In genomic region chr15:67495001-67495658, GRCm38 (mm10) we compare ENCODE assay signal across 28 mouse cellular contexts.
DNase-seq lines count a peak whose midpoint lies in the region; ATAC-seq and TF ChIP-seq lines count a peak whose summit lies in the region.
"Had no signal": no experiment of that assay in that cellular context is flagged by ENCODE, and none has a peak within 500 bp of the region (broad histone marks: within the 10 kb centered on the region; RNA-seq: fewer than 3 reads in every experiment).

No protein-coding gene starts in this region.

- H3K4me3 ChIP-seq in forebrain, embryonic 15.5 days = no peak overlapping the region
- no peak overlapping the region for H3K4me3 ChIP-seq in forebrain, embryonic 10.5 days
- no peak overlapping the region for H3K4me3 ChIP-seq in forebrain, embryonic 16.5 days (replicated peaks; ENCODE audit: low read length)
- H3K4me3 ChIP-seq in midbrain, postnatal 0 days (ENCODE audit: low read depth, low read length) = no peak overlapping the region
- no peak overlapping the region for H3K4me3 ChIP-seq in kidney, embryonic 14.5 days (ENCODE audit: low read length)
- H3K4me3 ChIP-seq: heart, embryonic 13.5 days; hindbrain, embryonic 10.5 days; intestine, embryonic 15.5 days; liver, embryonic 13.5 days; neural tube, embryonic 13.5 days had no signal

- no peak overlapping the region for H3K9ac ChIP-seq in forebrain, embryonic 15.5 days (replicated peaks)
- no peak overlapping the region for H3K9ac ChIP-seq in forebrain, embryonic 16.5 days (replicated peaks; ENCODE audit: low read depth, low read length)
- H3K9ac ChIP-seq in midbrain, postnatal 0 days (replicated peaks; ENCODE audit: low read length, poor library complexity, severe bottlenecking) = no peak overlapping the region
- no peak overlapping the region for H3K9ac ChIP-seq in kidney, embryonic 14.5 days (ENCODE audit: low read depth, low read length)
- H3K9ac ChIP-seq: heart, embryonic 13.5 days; intestine, embryonic 15.5 days; liver, embryonic 13.5 days; neural tube, embryonic 13.5 days had no signal

- 76% methylated on average over 7 of the region's 7 CpGs for WGBS in forebrain, embryonic 15.5 days
- WGBS in forebrain, embryonic 10.5 days = 91% methylated on average over 7 of the region's 7 CpGs
- WGBS in forebrain, embryonic 16.5 days = 77% methylated on average over 7 of the region's 7 CpGs
- WGBS in midbrain, postnatal 0 days = 27% methylated on average over 7 of the region's 7 CpGs
- WGBS in kidney, embryonic 14.5 days = 88% methylated on average over 7 of the region's 7 CpGs

- no peaks in the 10 kb centered on the region for H3K9me3 ChIP-seq in forebrain, embryonic 15.5 days
- no peaks in the 10 kb centered on the region for H3K9me3 ChIP-seq in forebrain, embryonic 10.5 days
- H3K9me3 ChIP-seq in forebrain, embryonic 16.5 days (ENCODE audit: control insufficient read depth, low read length) = no peaks in the 10 kb centered on the region
- no peaks in the 10 kb centered on the region for H3K9me3 ChIP-seq in midbrain, postnatal 0 days (ENCODE audit: low read length)
- no peaks in the 10 kb centered on the region for H3K9me3 ChIP-seq in kidney, embryonic 14.5 days (ENCODE audit: control insufficient read depth, low read length)
- H3K9me3 ChIP-seq: heart, embryonic 13.5 days; hindbrain, embryonic 10.5 days; intestine, embryonic 15.5 days; liver, embryonic 13.5 days; neural tube, embryonic 13.5 days had no signal

- TF ChIP-seq CTCF in midbrain, postnatal 0 days (IDR thresholded peaks at IDR 0.05) = no peak

- no peaks in the 10 kb centered on the region for H3K27me3 ChIP-seq in forebrain, embryonic 15.5 days
- no peaks in the 10 kb centered on the region for H3K27me3 ChIP-seq in forebrain, embryonic 10.5 days (ENCODE audit: poor library complexity, severe bottlenecking)
- H3K27me3 ChIP-seq in forebrain, embryonic 16.5 days (replicated peaks; ENCODE audit: control insufficient read depth, insufficient read depth, low read length) = no peaks in the 10 kb centered on the region
- H3K27me3 ChIP-seq in midbrain, postnatal 0 days (ENCODE audit: insufficient read depth, low read length) = no peaks in the 10 kb centered on the region
- H3K27me3 ChIP-seq in kidney, embryonic 14.5 days (ENCODE audit: control insufficient read depth, insufficient read depth, low read length) = no peaks in the 10 kb centered on the region
- H3K27me3 ChIP-seq: heart, embryonic 13.5 days; intestine, embryonic 15.5 days; liver, embryonic 13.5 days; neural tube, embryonic 13.5 days had no signal

- H3K27ac ChIP-seq in forebrain, embryonic 15.5 days (replicated peaks) = no peak overlapping the region
- no peak overlapping the region for H3K27ac ChIP-seq in forebrain, embryonic 10.5 days
- H3K27ac ChIP-seq in forebrain, embryonic 16.5 days (ENCODE audit: low read length) = no peak overlapping the region
- no peak overlapping the region; the same call in 1 of the 2 replicates for H3K27ac ChIP-seq in midbrain, postnatal 0 days (ENCODE audit: low read depth, low read length)
- no peak overlapping the region for H3K27ac ChIP-seq in kidney, embryonic 14.5 days (ENCODE audit: low read depth, low read length)
- H3K27ac ChIP-seq: heart, embryonic 13.5 days; hindbrain, embryonic 10.5 days; intestine, embryonic 15.5 days; kidney, postnatal 0 days; liver, embryonic 13.5 days; neural tube, embryonic 13.5 days had no signal

- H3K4me1 ChIP-seq in forebrain, embryonic 15.5 days = no peaks in the 10 kb centered on the region
- H3K4me1 ChIP-seq in forebrain, embryonic 10.5 days = no peaks in the 10 kb centered on the region
- no peaks in the 10 kb centered on the region for H3K4me1 ChIP-seq in forebrain, embryonic 16.5 days (replicated peaks; ENCODE audit: control insufficient read depth, insufficient read depth, low read length)
- H3K4me1 ChIP-seq in midbrain, postnatal 0 days (ENCODE audit: insufficient read depth, low read length) = no peaks in the 10 kb centered on the region
- H3K4me1 ChIP-seq in kidney, embryonic 14.5 days (ENCODE audit: control insufficient read depth, insufficient read depth, low read length) = no peaks in the 10 kb centered on the region
- H3K4me1 ChIP-seq: heart, embryonic 13.5 days; intestine, embryonic 15.5 days; liver, embryonic 13.5 days; neural tube, embryonic 13.5 days had no signal

- no peak overlapping the region for H3K4me2 ChIP-seq in forebrain, embryonic 15.5 days (replicated peaks)
- no peak overlapping the region for H3K4me2 ChIP-seq in forebrain, embryonic 16.5 days (ENCODE audit: low read length)
- H3K4me2 ChIP-seq in midbrain, postnatal 0 days (ENCODE audit: low read depth, low read length, poor library complexity, severe bottlenecking) = no peak overlapping the region
- H3K4me2 ChIP-seq in kidney, embryonic 14.5 days (replicated peaks; ENCODE audit: low read depth, low read length) = no peak overlapping the region
- H3K4me2 ChIP-seq: heart, embryonic 13.5 days; intestine, embryonic 15.5 days; liver, embryonic 13.5 days; neural tube, embryonic 13.5 days had no signal

- H3K36me3 ChIP-seq in forebrain, embryonic 15.5 days = no peaks in the 10 kb centered on the region
- H3K36me3 ChIP-seq in forebrain, embryonic 10.5 days (replicated peaks) = no peaks in the 10 kb centered on the region
- H3K36me3 ChIP-seq in forebrain, embryonic 16.5 days (ENCODE audit: control insufficient read depth, insufficient read depth) = no peaks in the 10 kb centered on the region
- H3K36me3 ChIP-seq in midbrain, postnatal 0 days (ENCODE audit: insufficient read depth, low read length) = no peaks in the 10 kb centered on the region
- no peaks in the 10 kb centered on the region for H3K36me3 ChIP-seq in kidney, embryonic 14.5 days (ENCODE audit: control insufficient read depth, insufficient read depth, low read length)
- H3K36me3 ChIP-seq: heart, embryonic 13.5 days; hindbrain, embryonic 10.5 days; intestine, embryonic 15.5 days; liver, embryonic 13.5 days; neural tube, embryonic 13.5 days had no signal

- ATAC-seq in forebrain, embryonic 15.5 days (replicated peaks) = peak; percentile 72; the same call in 1 of the 2 replicates
- ATAC-seq in forebrain, embryonic 16.5 days = peak; percentile 86
- 0 out of 2 replicates have a peak, but pooled peaks have one; percentile 20 for ATAC-seq in midbrain, postnatal 0 days (ENCODE audit: low FRiP score)
- ATAC-seq in kidney, embryonic 14.5 days (ENCODE audit: low FRiP score, low TSS enrichment) = no peak
- ATAC-seq: hindbrain, embryonic 16.5 days; intestine, embryonic 15.5 days; lung, postnatal 0 days had no signal

- no peak for DNase-seq in forebrain, embryonic 10.5 days (ENCODE audit: extremely low spot score, low spot score)
- DNase-seq in retina, postnatal 1 day = peak; percentile 20
- DNase-seq in retina, embryonic 14.5 days (ENCODE audit: low spot score) = no peak
- DNase-seq in midbrain, postnatal 0 days (ENCODE audit: low spot score) = no peak
- DNase-seq in thymus, postnatal 4 days = no peak
- DNase-seq: adrenal gland, postnatal 14 days; cerebellum, adult 2 months; cerebellum, postnatal 14 days; gastrocnemius, postnatal 10 days; heart, postnatal 10 days; kidney, adult 2 months; kidney, postnatal 4 days; left cerebral cortex, postnatal 4 days; liver, embryonic 13.5 days; lung, adult 18-20 months; spleen, adult 18-20 months; thymus, adult 18-20 months; thymus, postnatal 25 days had no signal
